Mouse (Mus musculus) CD8-positive naive resting alpha-beta T cell, adult 2 months (primary cell): ENCODE measurements around the gene Kcnn3.

Source experiments
- DNase-seq, 2 experiments: peaks; one replicate each; pipeline ENCODE4 v3.0.0; 2022; ENCODE audit warnings: low read depth in 2 of 2, low spot score in 2 of 2

Gene Kcnn3

DNA sequence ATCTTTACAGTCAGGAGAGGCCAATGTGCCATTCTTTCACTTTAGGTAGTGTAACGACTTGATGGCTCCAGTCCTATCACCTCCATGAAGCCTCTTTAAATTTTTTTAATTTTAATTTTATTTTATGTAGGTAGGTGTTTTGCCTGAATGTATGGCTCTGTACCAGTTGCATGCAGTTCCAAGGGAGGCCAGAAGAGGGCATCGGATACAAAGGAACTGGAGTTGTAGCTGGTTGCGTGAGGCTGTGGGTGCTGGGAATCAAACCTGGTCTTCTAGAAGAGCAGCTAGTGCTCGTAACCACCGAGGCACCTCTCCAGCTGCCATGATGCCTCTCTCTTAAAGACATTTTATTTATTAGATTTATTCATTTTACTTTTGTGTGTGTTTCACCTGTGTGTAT is 3.6 kb upstream of the Kcnn3 start:
- DNase-seq, result no peak

DNA sequence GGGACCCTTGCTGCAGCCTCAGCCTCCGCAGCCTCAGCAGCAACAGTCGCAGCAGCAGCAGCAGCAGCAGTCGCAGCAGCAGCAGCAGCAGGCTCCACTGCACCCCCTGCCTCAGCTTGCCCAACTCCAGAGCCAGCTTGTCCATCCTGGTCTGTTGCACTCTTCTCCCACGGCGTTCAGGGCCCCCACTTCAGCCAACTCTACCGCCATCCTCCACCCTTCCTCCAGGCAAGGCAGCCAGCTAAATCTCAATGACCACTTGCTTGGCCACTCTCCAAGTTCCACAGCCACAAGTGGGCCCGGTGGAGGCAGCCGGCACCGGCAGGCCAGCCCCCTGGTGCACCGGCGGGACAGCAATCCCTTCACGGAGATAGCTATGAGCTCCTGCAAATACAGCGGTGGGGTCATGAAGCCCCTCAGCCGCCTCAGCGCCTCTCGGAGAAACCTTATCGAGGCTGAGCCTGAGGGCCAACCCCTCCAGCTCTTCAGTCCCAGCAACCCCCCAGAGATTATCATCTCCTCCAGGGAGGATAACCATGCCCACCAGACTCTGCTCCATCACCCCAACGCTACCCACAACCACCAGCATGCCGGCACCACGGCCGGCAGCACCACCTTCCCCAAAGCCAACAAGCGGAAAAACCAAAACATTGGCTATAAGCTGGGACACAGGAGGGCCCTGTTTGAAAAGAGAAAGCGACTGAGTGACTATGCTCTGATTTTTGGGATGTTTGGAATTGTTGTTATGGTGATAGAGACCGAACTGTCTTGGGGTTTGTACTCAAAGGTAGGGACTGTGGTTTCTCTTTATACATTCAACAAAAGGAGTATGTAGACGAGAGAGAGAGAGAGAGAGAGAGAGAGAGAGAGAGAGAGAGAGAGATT is 896 bp downstream of the Kcnn3 start:
- no peak for DNase-seq

DNA sequence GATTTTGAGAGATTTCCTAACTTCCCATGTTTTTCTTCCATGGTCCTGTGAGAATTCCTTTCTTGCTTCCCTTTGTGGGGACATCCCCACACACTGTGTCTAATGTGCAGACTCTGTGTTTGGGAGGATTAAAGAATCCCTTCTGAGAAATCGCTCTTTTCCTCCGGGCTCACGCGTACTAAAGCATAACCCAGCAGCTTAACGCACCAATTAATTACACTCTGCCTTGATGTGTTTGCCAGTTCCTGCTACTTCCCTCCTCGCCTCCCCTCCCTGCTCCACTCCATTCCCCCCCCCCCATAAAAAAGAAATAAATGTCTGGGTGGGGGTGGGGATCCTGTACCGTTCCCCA is 1.5 kb downstream of the Kcnn3 start:
- no peak for DNase-seq

DNA sequence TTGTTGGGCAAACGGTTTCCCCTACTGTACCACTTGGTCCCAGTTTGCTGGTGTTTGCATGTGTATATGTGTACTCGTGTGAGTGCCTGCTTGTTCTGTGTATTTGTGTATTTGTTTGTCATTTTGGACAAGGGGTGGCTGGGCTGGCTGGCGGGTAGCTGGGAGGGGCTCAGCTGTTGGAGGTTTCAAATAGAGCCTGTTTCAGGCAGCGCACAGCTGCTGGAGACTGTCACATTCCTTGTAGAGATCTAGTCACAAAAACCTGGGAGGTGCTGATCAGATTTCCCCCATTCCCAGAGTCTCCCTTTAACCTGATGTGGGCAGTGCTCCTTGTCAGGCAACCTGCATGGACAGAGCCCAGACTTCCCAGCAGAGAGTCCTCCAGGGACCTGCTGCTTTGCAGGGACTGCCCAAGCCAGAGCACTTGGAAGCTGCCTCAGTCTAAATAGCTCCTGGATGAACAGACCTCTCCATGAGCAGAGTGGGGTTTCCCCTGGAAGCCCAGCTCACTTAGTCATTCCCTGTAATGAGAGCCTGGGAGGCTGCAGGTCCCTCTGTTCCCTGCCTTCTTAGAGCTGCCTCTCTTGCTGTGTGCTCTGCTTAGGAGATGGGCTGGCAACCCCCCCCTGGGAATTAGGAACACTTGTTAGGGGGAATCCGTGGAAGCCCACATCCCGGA is 2.6 kb downstream of the Kcnn3 start:
- DNase-seq, result no peak

DNA sequence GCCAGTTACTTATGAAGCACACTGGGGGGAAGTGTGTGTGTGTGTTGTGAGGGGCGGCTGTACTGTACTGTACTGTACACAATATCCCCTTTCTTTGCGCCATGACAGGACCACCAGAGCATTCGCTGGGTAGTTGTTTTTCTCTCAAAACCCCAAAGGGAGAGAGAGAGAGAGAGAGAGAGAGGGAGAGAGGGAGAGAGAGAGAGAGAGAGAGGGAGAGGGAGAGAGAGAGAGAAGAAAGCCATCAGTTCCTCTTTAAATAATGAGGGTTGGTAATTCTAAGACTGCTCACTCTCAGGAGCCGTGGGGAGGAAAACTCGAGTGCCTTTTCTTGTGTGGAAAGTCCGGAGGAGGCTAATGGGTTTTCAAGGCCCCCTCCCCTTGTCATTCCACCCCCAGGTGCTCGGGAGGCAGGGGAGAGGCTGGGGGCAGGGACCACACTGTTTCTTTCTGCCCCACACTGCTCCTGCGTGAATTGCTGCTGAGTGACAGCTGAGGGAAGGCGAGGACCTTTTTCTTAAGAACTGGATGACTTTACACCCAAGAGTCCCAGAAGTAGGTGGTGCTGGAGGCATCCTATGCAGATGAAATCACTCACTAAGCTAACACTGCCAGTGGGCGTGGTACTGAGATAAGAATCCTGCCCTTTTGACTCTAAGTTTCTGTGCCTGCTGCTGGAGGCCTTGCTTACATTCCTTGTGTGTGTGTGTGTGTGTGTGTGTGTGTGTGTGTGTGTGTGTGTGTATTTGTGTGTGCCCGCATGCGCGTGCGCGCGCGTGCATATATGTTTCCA is 6.5 kb downstream of the Kcnn3 start:
- DNase-seq, result no peak

DNA sequence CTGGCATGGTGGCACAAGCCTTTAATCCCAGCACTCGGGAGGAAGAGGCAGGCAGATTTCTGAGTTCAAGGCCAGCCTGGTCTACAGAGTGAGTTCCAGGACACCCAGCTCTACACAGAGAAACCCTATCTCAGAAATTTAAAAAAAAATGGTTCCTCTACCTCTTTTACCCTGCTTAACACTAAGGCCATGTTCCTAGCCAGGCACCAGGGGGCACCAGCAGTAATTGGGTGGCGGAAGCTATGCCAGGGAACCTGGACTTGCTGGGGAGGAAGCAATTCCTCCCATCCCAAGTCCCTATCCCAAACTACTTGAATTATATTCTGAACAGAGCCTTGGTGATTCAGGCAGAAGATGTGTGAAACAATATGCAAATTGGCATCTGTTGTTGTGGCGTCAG is 9.8 kb downstream of the Kcnn3 start:
- DNase-seq, result no peak

DNA sequence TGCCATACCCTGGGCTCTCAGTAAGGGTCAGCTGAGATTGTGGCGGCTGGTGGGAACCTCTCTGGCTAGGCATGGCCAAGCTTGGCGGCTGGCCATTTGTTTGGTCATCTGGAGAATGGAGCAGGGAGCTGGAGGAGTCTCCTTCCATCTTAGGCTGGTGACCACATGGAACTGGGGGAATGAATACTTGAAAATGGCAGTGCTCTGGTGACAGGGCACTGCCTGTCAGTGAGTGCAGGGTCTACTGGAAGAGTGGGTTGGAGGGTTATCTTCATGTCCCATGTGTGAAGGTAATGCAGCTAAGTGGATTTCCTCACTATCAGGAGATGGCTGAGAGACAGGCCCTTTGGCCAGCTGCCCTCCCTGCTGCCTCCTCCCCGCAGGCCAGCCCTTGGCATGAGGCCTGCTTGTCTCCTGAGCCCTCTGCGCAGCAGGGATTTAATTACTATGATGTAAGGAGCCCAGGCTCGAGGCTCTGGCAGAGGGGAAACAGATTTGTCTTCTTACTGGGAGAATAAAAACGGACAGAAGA is 14.7 kb downstream of the Kcnn3 start:
- no peak for DNase-seq

DNA sequence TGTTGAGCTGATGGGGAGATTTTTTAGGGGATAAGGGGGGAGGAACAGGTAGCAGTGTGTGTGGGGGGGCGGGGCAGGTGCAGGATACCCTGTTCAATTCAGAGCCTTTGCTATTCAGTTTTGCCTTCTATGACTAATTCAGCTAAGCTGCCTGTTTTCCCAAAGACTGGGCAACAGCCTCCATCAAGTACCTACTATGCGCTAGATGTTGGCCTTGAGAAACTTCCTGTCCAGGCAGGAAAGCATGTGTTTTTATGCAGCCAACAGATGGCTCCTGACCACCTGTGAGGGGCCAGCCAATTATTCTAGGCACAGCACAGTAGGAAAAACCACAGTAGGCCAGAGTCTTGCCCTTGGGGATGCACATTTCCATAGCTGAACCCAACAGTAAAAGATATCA is 15.2 kb downstream of the Kcnn3 start:
- no peak for DNase-seq

DNA sequence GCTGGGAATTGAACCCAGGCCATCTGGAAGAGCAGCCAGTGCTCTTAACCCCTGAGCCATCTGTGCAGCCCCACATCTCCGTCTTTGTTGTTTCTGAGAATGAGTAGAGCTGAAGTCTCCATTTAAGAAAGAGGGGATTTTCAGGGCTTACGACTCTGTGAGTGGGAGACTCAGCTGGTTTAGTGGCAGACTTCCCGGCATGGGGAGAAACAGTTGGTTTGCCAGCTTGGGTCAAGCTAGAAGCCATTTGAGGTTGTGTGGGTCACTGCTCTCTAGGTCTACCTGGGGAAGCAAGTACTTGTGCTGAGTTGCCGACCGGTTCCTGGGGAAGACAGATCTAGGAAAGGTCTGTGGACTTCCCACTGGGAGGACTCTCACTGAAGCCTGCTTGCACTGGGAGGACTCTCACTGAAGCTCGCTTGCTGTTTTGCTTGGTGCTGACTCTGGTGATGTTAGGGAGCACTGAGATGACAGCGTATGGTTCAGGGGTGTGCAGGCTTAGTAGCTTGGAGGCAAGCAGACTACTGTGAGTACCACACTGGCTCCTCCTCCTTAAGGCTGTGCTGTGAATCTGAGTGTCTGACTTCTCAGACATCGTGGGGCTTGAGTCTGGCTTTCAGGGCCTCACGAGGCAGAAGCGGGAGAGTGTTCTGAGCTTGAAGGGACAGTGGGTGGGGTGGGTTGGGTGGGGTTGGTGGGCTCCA is 19.2 kb downstream of the Kcnn3 start:
- no peak for DNase-seq

DNA sequence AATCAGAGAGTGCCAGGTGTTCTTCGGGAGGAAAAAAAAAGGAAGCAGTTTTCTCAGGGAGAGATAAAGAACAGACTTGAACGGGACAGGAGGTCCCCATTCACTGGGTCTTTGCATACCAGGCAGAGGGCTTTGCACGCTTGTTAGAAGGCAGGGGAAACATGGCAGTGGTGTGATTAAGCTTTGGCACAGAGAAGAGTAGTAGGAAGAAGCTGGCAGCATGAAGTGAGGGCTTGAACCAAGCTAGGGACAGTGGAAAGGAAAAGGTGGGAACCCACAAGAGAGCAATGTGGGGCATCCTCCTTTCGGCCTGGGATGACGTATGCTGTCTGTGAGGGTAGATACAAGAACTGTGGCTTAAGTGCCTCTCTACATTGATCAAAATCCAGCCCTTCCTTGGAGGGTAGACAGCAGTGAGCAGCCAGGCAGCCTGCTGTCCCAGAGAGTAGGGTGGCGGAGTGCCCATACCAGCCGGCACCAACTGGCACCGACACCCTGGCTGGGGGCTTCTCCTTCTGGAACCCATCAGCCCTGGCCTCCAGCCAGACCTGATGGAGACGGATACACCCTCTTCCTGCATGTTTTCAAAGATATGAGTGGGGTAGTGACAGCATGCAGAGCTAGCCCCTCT is 19.9 kb downstream of the Kcnn3 start:
- no peak for DNase-seq

DNA sequence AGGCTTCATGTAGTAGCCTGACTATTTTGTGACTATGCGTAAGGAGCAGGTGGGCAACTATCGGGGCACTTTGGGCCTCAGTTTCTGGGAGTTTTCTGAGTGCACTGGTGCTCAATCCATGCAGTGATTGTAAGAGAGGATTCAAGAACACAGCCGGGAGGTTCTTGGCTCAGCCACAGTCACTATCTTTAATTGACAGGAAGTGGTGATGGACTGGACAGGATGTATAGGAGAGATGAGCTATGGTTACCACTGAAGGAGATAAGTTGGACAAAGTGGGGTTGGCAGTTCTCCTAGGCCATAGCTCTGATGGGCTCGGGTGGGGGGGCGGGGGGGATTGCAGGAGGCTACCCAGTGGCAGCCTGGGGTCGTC is 20.4 kb downstream of the Kcnn3 start:
- no peak for DNase-seq

DNA sequence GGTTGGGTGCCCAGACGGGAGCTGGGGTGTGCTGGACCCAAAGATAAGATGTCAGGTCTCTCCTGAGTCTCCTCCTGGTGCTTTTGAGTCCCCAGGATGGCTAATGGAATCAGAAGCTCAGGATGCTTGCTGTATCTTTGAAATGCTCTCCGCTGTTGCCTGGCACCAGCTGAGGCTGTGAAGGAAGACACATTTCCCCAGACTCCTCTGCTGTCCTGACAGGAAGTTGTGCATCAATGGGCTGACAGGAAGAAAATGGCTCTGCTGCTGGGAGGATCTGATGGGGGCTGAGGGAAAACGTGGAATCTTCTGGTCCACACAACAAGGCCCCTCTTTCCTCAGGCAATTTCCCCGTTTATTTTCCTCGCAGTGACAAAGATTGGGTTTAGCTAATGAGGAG is 27.0 kb downstream of the Kcnn3 start:
- DNase-seq, result no peak

DNA sequence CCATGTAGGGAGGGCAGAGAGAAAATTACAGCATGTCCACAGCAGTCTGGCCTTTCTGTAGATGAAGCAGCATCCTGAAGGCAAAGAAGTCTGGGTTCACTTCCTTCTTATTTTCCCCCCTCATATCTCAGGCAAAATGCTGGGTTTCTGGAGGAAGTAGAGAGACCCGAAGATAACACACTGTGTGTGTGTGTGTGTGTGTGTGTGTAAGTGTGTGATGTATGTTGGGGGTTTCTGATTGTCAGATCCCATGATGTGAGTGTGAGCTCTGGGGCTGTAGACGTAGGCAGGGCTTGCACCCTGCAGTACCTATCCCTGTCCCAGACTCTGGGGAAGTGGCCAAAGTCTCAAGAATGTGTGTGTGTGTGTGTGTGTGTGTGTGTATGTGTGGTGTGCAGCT is 28.8 kb downstream of the Kcnn3 start:
- DNase-seq, result no peak

DNA sequence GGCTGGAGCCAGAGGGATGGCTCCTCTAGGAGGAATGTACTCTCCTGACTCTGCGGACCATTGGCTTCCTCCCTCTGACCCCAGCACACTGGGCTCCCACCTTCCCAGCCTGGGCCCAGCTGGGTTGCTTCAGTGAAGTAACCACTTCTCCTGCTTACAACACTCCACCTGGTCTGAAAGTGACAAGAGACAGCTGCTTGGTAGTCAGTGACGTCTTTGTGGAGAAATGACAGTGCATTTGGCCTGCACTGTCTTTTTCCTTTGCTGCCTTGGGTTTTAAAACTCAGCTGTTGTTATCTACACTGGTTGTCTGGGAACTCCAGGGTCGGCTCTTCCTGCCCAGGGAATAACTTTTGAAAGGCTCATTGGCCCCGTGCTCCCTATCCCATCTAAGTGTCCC is 29.5 kb downstream of the Kcnn3 start:
- DNase-seq, result no peak

DNA sequence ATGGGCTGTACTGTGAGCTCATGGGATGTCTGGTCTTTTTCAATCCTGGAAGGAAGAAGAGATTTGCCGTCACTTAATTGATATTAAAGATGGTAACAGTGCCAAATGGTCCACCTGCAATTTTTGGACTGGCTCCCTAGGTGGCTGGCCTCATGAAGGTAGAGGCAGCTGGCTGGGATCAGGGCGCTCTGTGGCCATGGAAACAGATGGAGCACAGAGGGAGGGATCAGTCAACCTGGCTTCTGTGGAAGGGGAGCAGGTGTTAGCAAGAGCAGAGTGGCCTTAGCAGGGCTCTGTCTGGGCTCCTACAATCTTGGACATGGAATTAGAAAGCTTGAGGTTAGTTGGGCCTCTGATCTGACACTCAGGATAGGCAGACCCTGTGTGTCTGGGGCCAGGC is 31.9 kb downstream of the Kcnn3 start:
- no peak for DNase-seq

DNA sequence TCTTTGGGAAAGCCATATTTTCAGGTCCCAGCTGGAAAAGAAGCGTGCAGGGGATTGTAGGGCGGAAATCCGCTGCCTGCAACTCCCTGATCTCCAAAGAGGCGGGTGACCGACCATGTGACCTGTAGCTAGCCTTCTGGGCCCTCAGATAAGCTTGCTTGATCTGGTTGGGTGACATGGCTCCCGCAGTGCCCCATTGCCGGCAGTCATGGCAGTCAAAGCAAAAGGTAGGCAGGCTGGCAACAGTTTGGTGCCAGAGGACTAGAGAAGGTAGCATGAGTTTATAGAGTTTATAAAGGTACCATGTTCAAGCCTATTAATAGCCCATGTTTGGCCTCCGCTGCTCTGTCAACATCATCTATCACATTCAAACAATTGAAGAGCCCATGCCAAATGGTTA is 33.5 kb downstream of the Kcnn3 start:
- DNase-seq, result no peak

DNA sequence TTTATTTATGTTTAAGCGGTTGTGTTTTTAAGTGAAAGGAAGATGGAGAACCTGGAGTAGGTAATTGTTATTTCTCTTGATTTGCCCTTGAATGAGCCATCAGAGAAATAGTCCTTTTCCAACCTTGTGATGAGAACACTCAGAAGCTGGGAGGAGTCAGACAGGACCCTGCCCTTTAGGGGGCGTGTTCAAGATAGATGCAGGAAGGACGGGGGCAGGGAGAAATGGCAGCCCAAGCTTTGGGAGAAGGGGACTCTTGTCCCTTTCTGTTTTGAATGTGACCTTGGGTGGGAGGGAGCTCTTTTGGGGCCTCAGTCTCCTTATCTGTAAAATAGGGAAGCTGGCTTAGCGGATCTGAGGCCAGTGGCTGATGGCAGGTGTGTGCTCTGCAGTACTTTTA is 34.0 kb downstream of the Kcnn3 start:
- DNase-seq, result no peak

DNA sequence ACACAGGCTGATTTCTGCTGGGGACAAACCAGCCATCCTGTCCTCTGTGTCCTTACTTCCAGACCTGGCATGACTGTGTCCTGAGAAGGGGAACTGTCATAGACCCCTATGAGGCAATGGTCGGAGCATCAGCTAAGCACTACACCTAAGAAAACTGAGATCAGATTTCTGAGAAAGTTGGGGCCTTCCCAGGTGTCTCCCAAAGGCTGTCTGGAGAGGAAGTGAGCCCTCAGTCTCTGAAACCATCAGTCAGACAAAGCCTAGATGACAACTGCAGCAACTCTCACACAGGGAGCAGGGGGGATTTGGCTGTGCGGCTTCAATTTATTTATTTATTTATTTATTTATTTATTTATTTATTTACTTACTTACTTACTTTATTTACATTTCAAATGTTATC is 34.6 kb downstream of the Kcnn3 start:
- no peak for DNase-seq

DNA sequence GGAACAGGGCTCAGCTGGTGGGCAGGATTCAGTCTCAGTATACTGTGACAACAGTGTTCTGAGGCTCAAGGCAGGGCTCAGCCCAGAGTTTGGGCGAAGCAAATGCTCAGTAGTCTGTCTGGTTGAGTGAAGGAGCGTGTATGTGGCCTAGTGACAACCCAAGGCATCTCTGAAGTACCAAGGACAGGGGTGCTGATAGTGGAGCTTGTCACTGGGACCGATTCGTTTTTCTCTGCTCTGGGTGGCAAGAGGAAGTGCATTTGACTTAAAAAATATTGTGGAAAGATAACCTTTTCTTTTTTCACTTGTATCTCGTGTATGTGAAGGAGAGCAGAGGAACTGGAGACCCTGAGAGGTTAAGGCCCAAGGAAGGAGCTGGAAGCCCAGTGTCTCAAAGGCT is 37.8 kb downstream of the Kcnn3 start:
- no peak for DNase-seq

DNA sequence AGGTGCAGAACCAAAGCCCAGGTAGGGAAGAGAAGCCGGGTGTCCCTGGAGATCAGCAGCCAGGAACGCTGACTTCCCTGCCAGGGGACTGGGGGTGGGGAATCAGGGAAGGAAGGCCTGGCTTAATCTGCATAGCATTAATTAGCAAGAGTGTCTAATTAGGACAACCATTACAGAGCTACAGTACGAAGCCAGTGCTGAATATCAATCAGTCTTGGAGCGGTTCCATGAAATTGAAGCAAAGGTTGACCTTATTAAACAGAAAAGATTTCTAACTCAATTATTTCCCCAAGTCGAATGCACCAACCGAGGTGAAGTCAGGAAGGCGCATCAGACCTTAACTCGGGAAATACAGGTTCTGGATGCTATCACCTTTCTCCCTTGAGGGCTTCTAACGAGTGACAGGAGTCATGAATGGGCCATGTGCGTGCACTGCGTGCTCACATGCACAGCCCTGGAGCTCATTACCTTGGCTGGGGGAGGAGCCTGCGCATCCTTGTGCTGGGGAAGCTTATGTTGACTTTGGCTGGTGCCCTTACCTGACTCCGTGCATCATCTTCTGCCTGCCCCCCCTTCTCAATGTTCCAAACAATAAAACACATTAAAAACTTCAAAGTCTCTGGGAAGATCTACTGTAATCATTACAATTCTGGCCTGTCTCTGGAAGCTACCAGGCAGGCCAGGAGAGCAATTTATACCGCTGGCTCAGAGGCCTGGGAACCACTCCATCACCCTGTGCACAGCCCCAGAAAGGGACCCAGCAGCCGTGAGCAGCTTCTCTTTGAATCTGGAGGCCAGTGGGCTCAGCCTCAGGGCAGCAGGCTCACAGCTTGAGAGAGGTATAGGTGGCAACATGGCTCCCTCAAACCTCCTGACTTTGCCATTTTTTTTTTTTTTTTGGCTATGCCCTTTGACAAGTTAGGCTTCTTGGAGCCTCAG is 39.3 kb downstream of the Kcnn3 start:
- DNase-seq, result no peak
